Mouse (Mus musculus) ES-E14 (cell line): ENCODE results near the gene Ccpg1.

Experiments
- CHD2 ChIP-seq: IDR thresholded peaks from 2 replicates; pipeline ENCODE4 v1.6.1; 2014; ENCODE audit warnings: mild to moderate bottlenecking, low read depth, low read length, inconsistent platforms
- MAFK ChIP-seq: IDR thresholded peaks from 2 replicates; pipeline ENCODE4 v1.6.1; 2014; ENCODE audit warnings: mild to moderate bottlenecking, low read depth, low read length, inconsistent platforms; ENCODE audit not compliant: insufficient read depth
- ZC3H11A ChIP-seq: IDR thresholded peaks from 2 replicates; pipeline ENCODE4 v1.6.1; 2012; ENCODE audit warnings: low read depth, mild to moderate bottlenecking, inconsistent platforms, low read length, borderline replicate concordance
- ZNF384 ChIP-seq: IDR thresholded peaks from 2 replicates; pipeline ENCODE4 v1.6.1; 2012; ENCODE audit warnings: low read depth, low read length, inconsistent platforms

DNA sequence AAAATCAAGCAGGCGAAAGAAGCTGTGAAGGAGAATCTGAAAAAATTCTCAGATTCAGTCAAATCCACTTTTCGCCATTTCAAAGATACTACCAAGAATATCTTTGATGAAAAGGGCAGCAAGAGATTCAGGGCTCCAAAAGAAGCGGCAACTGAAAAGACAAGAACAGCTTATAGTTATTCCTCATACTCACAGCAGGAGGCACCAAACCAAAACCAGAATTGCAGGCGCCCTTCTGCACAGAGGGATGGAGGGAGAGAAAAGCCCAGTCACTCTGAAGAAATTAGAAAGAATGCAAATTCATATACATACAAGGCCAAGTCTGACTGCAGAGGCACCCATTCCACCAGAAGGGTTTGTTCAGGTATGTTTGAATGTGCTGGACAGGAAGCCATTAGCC is 27.4 kb downstream of the Ccpg1 start:
- TF ChIP-seq CHD2 (no peak), MAFK (no peak), ZNF384 (no peak), ZC3H11A (no peak)
